Mouse (Mus musculus): ENCODE measurements around the gene Usp20. TPM values are rescaled to one million over a fixed set of nuclear protein-coding genes. Genes with fewer than 3 reads are reported as not detected.

Usp20 gene
- 5.4 and 6.4 TPM in 2 replicates for polyA plus RNA-seq (2015; fragmentation: Nextera tagmentation; extraction: Ambion mirVana)

GRCm38 (mm10) chr2:30981790-30982513, at the start of gene Usp20, which contains the start of gene BC005624:
Gene Usp20, plus strand, starts transcription at chr2:30982279.
Gene BC005624, minus strand, starts transcription at chr2:30982201.

GRCm38 (mm10) chr2:30952824-30953490, 29.1 kb upstream of the Usp20 start, which contains the start of gene Tor1b:
Gene Tor1b, plus strand, starts transcription at chr2:30952959.

DNA sequence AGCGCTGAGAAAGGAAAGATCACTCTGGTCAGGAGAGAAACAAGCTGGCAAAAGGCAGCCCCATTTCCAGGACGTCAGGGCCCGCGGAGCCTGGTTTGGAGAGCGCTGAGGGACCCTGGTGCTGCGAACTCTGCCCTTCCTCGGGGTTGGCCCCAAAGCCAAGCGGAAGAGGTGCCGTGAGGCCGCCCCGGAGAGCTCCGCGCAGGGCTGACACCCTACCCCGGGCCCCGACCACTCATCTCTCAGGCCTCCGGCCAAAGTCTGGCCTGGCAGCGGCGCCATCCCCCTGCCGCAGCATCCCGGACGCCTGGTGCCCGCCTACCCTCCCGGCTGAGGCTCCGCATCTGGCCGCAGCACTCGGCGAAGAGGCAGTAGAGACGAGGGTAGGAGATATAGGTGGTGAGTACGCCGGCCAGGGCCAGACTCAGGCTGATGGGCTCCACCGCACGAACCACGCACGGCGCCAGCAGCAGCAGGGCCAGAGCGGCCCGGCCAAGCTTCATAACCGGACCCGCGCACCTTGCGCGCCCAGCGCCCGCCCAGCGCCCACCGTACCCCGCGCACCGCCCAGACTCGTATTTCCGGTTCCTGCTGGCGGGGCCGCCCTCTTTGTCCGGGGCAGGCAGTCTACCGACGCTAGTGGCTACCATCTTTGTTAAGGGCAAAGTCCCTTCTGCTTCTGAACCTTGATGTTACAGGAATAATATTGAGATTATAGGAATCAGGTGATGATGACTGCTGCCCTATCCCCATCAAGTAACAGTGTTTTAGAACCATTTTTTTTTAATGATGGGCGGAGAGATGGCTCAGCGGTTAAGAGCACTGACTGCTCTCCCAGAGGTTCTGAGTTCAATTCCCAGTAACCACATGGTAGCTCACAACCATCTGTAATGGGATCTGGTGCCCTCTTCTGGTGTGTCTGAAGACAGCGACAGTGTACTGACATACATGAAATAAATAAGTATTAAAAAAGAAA, 14.4 kb upstream of the Usp20 start, which contains the start of gene Tor1a:
TSS of gene Tor1a (minus strand) at position 582 of the 976 bp plus-strand sequence.

Other genes with a start within 250 kb of the Usp20 start
- gene 1700001O22Rik, start 178.6 kb upstream of the Usp20 start, polyA plus RNA-seq (2015; fragmentation: Nextera tagmentation; extraction: Ambion mirVana): 0.52 TPM in 1 of 2 replicates, not detected in the other
- gene Ntmt1, start 174.5 kb upstream of the Usp20 start, polyA plus RNA-seq (2015; fragmentation: Nextera tagmentation; extraction: Ambion mirVana): 39.2 and 39.4 TPM in 2 replicates
- 40.2 and 43.2 TPM in 2 replicates for gene Asb6, start 151.9 kb upstream of the Usp20 start, polyA plus RNA-seq (2015; fragmentation: Nextera tagmentation; extraction: Ambion mirVana)
- gene Prrx2, start 147.3 kb upstream of the Usp20 start, polyA plus RNA-seq (2015; fragmentation: Nextera tagmentation; extraction: Ambion mirVana): 6.5 and 6.9 TPM in 2 replicates
- 2.4 and 4.0 TPM in 2 replicates for gene Ptges, start 52.4 kb upstream of the Usp20 start, polyA plus RNA-seq (2015; fragmentation: Nextera tagmentation; extraction: Ambion mirVana)
- 19.0 and 21.5 TPM in 2 replicates for gene Tor1b, start 29.3 kb upstream of the Usp20 start, polyA plus RNA-seq (2015; fragmentation: Nextera tagmentation; extraction: Ambion mirVana)
- 46.0 and 50.7 TPM in 2 replicates for gene Tor1a, start 14.3 kb upstream of the Usp20 start, polyA plus RNA-seq (2015; fragmentation: Nextera tagmentation; extraction: Ambion mirVana)
- gene BC005624, start 78 bp upstream of the Usp20 start, polyA plus RNA-seq (2015; fragmentation: Nextera tagmentation; extraction: Ambion mirVana): 32.1 and 36.0 TPM in 2 replicates
- 10.3 and 14.7 TPM in 2 replicates for gene Fnbp1, start 159.7 kb downstream of the Usp20 start, polyA plus RNA-seq (2015; fragmentation: Nextera tagmentation; extraction: Ambion mirVana)
- gene Gpr107, start 170.0 kb downstream of the Usp20 start, polyA plus RNA-seq (2015; fragmentation: Nextera tagmentation; extraction: Ambion mirVana): 16.5 and 18.1 TPM in 2 replicates